In the genomic region with DNA sequence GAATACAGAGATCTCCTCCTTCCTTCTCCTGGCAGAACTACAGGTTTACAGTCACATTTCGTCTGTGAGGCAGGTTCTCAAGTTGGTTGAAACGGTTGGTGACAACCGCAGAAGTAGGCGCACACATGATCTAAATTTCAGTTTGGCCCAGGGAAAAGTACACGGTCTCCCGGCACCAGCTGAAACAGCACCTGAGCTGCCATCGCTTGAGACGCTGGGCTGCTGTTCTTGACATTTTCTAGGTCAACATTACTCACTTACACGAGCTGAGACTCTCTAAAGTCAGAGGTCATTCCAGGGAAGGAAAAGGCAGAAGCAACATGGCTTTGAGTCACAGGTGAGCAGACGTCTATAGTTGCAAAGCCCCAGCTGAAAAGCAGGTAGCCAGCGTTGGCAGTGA, we compare ENCODE assay signal across 22 mouse cellular contexts. TPM values are rescaled to one million over a fixed set of nuclear protein-coding genes. Genes with fewer than 3 reads are reported as not detected.
"Had no signal": no experiment of that assay in that cellular context is flagged by ENCODE, and none has a peak within 500 bp of the region (broad histone marks: within the 10 kb centered on the region; RNA-seq: fewer than 3 reads in every experiment).

No protein-coding gene starts in this region.

- H3K36me3 ChIP-seq: limb, embryonic 12.5 days; limb, embryonic 15.5 days; lung, embryonic 15.5 days; midbrain, embryonic 12.5 days; midbrain, embryonic 15.5 days; neural tube, embryonic 12.5 days; neural tube, embryonic 15.5 days; stomach, embryonic 15.5 days had no signal

- H3K9me3 ChIP-seq: limb, embryonic 12.5 days; limb, embryonic 15.5 days; lung, embryonic 15.5 days; midbrain, embryonic 12.5 days; midbrain, embryonic 15.5 days; neural tube, embryonic 12.5 days; neural tube, embryonic 15.5 days; stomach, embryonic 15.5 days had no signal

- H3K27ac ChIP-seq: limb, embryonic 12.5 days; limb, embryonic 15.5 days; liver, embryonic 14.5 days; lung, embryonic 15.5 days; macrophage; midbrain, embryonic 12.5 days; midbrain, embryonic 15.5 days; neural tube, embryonic 12.5 days; neural tube, embryonic 15.5 days; stomach, embryonic 15.5 days had no signal

- DNase-seq: kidney, adult 18-20 months; kidney, adult 9 months; kidney, postnatal 14 days; kidney, postnatal 4 days; left cerebral cortex, postnatal 4 days; liver, postnatal 0 days; right cerebral cortex, adult 18-20 months; right cerebral cortex, postnatal 14 days; right cerebral cortex, postnatal 4 days; spleen, adult 18-20 months; thymus, postnatal 36 days had no signal

- H3K4me3 ChIP-seq: limb, embryonic 12.5 days; limb, embryonic 15.5 days; lung, embryonic 15.5 days; midbrain, embryonic 12.5 days; midbrain, embryonic 15.5 days; neural tube, embryonic 12.5 days; neural tube, embryonic 15.5 days; stomach, embryonic 15.5 days had no signal

- H3K27me3 ChIP-seq: limb, embryonic 12.5 days; limb, embryonic 15.5 days; lung, embryonic 15.5 days; neural tube, embryonic 12.5 days; neural tube, embryonic 15.5 days; stomach, embryonic 15.5 days had no signal

RNA-seq across cellular contexts. Expression of a gene that starts 13.4 kb away (rescaled TPM):
- total RNA-seq: megakaryocyte, adult 5-6 weeks had no signal
